Mouse (Mus musculus) spleen, adult 12 weeks (tissue): ENCODE results near the gene Psmd9.

Experiments
- DNase-seq: peaks from one replicate; pipeline ENCODE4 v3.0.0; 2022; ENCODE audit warnings: low spot score

Gene Psmd9

GRCm38 (mm10) chr5:123297830-123298229 lies 128.6 kb downstream of the Psmd9 start:
- DNase-seq = no peak

- no peak for DNase-seq
Observed at GRCm38 (mm10) chr5:123298526-123298925, 129.3 kb downstream of the Psmd9 start.
